Mouse (Mus musculus): ENCODE measurements around the gene Stard5.

The Stard5 gene

DNA sequence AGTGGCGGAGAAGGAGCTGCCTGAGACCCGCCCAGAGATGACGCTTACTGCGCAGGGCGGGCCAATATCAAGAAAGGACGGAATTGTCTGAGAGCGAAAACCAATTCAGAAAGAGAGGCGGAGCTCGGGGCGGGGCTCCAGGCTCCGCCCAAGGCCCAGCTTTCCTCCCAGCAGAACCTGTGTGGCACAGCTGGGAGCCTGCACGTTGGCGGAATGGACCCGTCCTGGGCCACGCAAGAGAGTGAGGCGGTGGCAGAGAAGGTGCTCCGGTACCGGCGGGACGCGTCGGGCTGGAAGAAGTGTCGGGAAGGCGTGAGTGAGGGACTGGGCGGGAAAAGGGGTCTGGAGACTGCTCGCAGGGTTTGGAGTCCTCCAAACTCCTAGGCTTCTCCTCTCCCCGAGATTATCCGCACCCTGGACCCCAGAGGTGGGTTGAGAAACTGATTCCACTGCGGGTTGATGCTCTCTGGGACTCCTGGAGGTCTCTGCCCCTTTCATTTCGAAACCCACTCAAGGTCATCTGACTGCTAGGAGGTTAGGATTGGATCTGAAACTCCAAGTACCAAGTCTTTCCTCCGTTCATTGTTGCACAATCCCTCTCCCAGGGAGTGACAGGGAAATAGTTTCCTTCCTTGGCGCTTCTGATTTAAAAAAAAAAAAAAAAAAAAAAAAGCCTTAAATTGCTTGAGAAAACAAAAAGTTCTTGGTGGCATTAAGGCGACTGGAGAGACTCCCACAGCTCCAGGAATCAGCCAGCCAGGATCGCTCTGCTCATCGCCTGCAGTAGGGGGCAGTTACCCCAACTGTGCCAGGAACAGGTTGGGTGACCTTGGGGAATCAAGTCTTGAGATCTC is at the start of gene Stard5:
Gene Stard5, plus strand, starts transcription at position 132 of the 854 bp plus-strand sequence.
- DNase-seq (ENCODE audit: low spot score in 2 of 2) = peak; percentile 90 to 94

DNA sequence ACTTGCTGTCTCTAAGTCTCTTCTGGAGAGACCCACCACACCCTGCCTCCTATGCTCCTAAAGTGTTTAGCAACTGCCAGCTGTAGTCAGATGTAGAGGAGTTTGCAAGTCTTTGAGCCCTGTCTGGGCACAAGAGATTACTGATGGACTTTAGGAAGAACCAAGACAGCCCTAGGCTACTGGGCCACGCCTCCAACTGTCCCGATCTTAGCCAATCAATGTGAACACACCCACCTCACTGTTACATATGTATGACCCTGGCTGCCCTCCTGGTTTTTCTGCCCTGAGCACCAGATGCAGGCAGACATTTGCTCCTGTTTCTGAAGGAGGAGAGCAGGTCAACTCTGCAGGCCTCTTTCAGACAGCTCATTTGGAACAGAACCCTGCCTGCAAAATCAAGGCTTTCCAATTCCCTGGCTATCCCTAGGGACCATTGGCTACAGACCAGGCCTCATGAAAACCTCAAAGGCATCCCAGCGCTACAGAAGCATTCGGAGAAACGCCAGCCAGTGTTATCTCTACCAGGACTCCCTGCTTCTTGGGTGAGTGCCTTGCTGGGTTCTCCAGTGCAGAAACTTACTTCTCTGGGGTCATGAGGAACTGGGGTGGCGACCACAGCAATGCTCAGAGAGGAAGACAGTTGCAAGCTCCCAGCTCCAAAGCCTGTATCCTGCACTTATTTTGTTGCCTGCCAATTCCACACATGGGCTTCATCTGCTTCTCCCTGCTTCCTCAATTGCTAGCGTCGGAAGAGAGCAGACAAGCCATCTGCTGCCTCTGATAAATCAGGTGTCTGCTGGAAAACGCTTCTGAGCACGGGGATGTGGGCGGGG is 46.9 kb upstream of the Stard5 start, which contains the start of gene Tmc3:
Gene Tmc3, plus strand, starts transcription at position 289 of the 833 bp plus-strand sequence.
- peak in 1 of 2 experiments; percentile 18 for DNase-seq (ENCODE audit: low spot score in 2 of 2)

DNA sequence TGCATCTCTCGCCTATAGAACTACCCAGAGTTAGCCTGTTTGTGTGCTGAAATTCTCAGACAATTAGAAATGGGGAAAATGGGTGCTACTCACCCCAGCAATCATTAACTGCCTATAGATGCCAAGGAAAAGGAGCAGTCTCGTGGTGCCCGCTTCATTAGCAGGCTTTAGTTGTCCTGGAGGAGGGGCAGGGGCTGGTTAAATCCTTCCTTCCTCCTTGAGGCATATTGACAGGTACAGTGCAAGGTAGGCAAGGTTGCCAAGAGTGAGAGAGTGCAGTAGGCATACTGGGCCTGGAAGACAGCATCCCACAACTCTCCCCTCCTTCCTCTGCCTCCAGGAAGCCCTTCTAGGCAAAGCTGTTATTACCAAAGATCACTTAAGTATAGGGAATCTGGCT is 37.7 kb upstream of the Stard5 start:
- no peak for DNase-seq (ENCODE audit: low spot score in 2 of 2)

DNA sequence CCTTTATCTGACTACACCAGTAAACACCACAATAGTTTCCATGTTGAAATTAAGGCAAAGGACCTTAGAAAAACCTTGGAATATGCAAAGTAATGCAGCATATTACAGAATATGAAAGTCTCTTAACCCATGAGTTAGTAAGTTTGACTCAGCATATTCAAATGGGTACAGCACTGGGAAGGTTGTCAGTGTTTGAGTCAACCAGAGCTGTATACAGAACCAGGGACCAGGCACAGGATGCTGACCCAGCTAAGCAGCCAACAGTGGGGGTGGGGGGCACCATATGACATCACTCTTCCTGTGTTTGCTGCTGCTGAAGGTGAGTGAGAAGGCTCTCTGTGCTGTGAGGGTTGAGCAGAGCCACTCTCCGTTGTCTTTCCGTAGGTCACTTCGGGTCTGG is 34.7 kb upstream of the Stard5 start:
- no peak for DNase-seq (ENCODE audit: low spot score in 2 of 2)

DNA sequence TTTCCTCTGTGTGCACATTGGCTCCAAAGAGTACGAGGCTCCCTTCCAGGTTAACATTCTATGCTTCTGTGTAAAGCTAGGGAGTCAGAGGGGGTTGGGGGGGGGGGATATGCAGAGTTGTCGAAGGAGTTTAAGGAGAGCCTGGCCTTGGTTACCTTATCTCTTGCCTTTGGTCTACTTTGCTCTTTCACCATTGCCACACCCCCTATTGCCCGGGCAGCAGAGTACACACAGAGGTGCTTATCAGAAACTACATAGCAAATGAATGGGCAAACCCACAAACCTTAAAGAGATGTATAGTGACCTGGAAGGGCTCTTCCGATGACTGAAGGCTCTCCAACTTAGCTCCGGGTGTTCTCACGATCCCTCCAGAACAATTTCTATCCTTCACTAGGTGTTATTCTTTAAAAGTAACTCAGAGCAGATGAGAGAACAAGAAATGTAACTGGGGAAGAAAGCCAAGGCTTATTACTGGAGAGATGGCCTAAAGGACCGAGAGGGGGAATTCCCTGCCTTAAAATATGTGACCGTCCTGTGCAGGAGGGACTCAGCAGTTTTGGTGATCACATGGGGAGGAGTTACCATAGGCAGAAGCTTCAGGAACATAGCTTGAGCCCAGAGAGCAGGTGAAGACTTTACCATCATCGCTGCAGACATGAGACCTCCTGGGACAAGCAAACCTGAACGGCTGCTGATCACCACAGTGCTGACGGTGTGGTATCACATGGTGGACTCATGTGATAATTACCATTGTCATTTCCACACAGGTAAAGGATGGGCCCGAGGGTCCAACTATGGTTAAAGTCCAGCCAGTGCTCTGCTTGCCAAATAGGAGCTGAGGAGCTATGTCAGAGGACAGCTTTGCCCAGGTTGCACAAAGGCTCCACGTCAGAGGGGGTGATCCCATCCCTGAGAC is 32.5 kb upstream of the Stard5 start:
- DNase-seq (ENCODE audit: low spot score in 2 of 2) = peak in 1 of 2 experiments; percentile 45

DNA sequence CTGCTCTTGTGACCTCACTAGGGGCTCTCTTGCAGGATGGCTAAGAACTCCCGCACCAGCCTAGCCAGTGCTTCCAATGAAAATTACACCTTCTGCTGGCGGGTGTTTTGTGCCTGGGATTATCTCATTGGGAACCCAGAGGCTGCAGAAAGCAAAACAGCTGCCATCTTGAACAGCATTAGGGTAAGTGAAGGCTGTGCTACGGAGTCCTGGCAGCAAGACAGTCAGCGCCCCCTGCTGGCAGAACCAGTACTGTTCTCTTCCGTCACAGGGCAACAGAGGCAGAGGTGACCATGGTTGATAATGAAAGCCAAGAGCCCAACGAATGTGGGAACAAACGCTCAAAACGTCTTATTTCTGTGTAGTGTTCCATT is 31.9 kb upstream of the Stard5 start:
- peak in 1 of 2 experiments; percentile 15 for DNase-seq (ENCODE audit: low spot score in 2 of 2)

DNA sequence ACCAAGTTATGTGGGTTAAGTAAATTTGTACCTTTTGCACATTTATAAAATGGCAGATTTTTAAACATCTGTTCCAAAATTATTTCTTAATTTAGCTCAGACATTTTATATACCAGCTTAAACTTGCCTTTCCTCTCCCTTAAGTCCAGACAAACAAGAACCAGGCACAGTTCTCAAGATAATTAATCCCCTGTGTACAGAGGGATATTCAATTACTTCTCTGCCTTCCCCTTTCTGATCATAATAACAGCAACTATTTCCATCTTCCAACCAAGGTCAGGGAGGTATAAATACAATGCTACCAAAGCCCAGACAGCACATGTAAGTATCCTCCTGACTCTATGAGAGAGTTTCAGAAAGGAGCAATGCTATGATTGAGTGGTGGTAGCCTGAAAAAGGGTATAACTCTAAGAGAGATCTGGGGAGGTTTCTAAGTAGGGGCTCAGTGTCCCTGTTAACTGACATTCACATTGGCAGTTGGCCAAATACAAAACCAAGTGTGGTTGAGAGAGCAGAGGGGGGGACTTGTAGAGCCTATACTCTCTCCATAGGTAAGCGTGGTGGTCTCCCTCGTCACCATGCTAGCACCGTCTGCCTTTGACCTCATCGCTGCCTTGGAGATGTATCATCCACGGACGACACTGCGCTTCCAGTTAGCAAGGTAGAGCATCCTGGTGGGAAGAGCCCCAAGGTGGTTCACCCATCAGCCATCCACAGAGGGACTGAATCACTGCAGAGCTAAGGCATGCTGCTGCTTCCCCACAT is 27.4 kb upstream of the Stard5 start:
- no peak for DNase-seq (ENCODE audit: low spot score in 2 of 2)

DNA sequence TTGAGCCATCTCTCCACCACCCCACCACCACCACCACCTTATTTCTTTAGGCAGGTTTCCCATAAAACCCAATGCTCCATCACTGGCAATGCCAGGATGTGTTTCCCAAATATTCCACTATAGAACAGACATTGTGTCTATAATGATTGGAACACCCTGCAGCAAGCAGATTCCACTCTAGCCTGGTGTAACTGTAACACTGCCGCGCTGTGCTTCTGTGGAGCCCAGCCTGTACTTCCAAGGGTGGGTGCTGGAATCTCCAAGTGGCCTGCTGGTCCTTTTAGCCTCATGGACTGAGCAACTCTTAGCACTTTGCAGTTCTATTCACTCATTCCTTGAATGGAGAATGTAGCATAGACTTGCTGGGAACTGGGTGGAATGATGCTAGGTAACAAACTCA is 25.0 kb upstream of the Stard5 start:
- no peak for DNase-seq (ENCODE audit: low spot score in 2 of 2)

DNA sequence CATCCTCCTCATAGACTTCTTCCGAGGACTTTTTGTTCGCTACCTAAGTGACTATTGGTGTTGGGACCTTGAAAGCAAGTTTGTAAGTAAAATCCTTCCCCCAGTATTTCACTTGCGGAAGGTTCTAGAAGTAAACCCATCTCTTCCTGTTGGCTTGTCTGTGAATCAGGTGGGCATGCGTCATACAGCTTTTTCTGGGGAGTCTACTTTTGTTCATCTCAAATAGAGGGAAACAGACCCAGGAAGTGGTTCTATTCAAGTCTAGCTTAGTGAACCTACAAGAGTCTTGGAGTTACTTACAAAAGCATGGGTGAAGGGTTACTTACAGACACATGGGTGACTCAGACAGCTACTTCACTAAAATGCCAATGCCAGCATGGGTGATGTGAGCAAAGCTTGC is 21.9 kb upstream of the Stard5 start:
- no peak for DNase-seq (ENCODE audit: low spot score in 2 of 2)

DNA sequence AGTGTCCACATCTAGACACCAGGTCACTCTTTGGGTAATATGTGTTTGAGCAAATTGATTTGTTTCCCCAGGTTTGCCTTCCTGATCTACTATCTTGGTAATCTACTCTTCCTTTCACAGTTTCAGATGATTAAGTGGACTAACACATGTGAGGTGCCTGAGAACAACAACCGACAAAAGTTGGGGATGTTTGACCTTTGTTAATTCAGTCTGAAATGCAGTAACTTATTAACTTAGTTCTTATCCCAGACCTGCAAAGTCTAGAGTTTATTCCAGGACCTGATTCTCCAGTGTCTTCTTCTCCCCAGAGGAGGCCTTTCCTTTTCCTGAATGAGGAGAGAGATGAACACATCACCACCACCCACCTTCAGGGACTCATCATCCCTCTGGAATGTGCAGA is 19.9 kb upstream of the Stard5 start:
- no peak for DNase-seq (ENCODE audit: low spot score in 2 of 2)

DNA sequence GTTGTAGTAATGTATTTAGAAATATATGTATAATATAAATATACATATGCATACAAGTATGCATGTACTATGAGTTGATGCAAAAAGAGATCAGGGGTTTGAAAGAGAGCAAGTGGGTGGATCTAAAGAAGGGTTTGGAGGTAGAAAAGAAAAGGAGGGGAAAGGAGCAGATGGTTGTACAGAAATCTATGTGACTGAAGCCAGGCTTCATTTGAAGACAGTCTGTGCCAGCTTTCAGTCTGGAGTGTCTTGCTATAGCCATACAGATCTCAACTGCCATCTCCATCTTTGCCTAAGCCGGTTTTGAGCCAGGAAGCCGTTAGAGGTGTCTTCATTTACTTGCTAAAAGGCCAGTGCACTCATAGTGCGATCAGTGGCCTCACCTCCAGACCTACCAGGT is 16.5 kb upstream of the Stard5 start:
- DNase-seq (ENCODE audit: low spot score in 2 of 2) = no peak

DNA sequence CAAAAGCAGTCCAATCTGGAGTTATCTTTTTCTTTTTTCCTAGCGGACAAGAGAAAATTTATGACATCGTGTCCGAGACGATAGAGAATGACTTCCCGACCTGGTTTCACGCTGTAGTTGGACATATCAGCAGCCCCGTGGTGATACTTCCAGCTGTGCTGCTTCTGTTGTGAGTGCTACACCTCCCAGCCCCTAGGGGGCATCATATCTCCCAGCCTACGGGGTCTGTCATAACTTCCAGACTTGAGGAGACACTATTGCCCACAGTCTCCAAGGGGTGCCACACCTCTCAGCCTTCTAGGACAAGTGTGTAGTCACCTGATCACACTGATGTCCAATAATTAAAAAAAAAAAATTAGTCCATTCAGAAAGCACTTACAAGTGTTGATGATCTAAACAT is 15.9 kb upstream of the Stard5 start:
- no peak for DNase-seq (ENCODE audit: low spot score in 2 of 2)

DNA sequence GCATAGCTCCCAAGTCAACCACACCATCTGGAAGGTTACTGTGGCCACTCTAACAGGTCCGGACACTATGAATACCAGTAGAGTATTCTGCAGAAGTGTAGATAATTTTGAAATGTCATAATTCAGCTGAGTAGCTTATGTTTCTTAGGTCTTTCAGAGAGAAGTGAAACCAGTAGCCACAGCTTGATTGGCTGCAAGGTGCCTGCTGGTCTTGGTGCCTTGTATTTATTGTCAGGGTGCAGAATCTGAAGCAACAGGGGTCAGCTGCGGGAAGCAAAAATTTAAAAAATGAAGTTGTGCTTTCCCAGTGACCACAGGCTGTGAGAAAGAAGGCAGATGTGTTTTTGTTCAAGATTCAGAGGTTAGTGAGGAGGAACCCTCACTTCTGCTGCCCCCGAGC is 15.5 kb upstream of the Stard5 start:
- DNase-seq (ENCODE audit: low spot score in 2 of 2) = no peak

DNA sequence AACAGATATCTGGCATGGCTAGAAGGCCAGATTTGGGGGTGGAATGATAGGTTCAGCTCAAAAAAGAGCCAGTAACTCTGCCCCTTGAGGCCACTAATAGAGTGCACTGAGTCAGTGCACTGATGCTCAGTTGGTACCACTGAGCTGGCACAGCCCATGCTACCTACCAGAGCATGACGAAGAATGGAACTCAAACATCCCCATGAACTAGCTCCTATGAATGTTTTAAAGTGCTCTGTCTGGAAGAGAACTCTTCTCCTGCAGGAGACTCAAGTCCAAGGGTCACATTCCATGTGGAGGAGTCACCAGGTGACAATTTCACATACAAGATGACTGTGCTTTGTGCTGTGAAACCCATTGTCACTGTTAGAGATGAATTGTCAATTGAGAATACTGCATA is 13.1 kb upstream of the Stard5 start:
- DNase-seq (ENCODE audit: low spot score in 2 of 2) = no peak

DNA sequence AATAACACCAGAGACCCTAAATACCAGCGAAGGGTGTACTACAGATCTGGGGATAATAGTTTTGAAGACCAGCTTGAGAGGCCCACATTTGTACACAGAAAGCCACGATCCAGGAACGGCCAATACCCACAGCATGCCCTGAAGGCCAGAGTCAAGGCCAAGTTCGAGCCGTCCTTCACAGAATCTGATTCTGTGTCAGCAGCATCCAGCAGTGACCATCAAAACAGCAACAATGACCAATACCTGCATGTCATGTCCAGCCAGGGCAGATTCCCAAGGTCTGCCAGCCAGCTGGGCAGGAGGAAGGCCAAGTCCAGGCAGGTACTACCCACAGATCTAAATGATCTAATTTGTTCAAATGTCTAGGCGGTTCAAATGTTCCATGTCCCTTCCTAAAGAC is 9.2 kb upstream of the Stard5 start:
- peak in 1 of 2 experiments; percentile 40 for DNase-seq (ENCODE audit: low spot score in 2 of 2)

DNA sequence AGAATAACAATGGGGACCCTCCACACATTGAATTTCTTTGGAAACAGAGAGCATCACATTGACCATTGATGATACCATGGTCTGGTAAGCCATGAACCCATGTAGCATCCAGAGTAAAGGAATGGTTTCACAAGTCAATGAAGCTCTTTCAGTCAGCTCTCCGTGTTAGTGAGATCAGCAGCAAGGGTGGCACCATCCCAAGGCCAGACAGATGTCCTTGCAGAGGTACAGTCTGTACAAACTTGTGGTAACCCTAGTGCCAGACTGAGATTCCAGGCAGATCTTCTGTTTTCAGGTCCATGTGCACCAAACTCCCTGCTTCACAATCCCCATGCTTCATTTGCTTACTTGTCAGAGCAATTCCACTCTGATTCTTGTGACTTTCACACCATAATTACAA is 7.7 kb upstream of the Stard5 start:
- no peak for DNase-seq (ENCODE audit: low spot score in 2 of 2)

DNA sequence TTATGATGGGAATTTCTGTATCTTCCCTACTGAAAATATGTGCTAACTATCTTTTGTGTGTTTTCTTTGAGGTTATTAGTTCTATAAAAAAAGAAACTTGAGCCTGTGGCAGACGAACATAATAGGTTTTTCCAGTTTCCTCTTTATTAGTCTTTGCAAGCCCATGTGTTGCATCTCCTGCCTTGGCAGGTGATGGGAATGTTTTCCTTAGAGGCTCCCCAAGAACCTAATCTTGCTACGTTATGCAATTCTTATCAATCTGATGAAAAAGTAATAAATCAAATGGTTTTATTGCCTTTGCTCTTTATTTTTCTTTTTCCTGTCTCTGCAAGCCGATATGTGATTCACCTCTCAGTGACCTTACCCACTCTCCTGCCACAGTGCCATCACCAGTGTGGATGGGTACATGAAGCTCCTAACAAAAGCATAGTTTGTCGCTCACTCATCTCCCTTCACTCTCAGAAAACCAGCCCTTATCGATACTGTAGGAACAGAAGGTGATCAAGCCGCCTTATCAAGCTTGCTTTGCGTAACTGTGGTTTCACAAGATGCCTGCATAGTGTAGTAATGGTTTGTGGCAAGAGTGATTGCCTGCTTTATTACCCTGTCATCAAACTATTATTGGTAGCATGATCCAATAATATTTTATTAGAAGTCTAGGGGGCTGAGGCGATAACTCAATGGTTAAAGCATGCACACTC is 5.1 kb upstream of the Stard5 start:
- peak in 1 of 2 experiments; percentile 45 for DNase-seq (ENCODE audit: low spot score in 2 of 2)

DNA sequence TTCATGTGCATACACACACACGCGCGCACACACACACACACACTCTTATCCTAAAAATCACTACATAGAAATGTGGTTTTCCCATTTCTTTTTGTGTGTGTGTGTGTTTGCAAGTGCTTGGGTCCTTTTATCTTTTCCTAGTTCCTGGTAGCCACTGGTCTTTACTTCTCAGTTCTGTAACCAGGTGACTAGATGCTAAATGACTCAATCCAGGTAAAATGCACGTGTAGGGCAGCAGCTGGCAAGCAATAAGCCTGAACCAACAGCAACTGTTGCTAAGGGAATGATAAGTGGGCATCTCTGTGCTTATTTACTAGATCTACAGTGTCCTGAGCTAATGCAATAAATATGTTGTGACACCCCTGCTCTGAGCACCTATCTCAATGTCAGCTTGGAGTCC is 4.4 kb upstream of the Stard5 start:
- DNase-seq (ENCODE audit: low spot score in 2 of 2) = no peak

DNA sequence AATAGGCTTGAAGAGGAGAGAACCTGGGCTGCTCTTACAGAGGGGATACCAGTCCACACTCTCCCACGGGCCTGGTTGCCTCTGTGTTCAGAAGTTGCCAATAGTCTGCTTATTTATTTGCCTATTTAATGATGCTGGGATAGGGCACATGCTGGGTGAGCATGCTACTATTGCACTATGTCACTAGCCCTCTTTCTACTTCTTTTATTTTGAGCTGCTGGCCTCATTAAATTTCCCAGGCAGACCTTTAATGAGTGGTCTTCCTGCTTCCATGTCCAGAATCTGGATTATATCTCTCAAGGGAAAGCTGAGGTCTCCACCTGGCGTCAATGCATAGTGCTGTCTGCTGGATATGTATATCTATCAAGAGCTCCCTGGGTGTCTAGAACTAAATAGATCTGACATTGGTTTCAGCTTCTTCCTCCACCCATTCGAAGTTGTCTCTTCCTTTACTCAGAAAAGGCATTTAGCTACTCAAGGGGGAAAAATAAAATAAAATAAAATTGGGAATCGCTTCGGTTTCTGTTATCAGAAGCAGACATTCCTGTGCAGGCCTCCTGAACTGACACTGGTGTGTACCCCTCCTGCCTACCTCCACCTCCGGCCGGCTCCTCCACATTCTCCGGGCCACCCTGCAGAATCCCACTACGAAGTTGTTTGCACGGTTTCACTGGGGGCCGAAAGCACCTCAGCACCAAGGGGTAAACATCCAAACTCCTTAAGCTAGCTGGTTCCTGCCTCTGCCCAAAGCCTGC is 509 bp upstream of the Stard5 start:
- DNase-seq (ENCODE audit: low spot score in 2 of 2) = no peak

DNA sequence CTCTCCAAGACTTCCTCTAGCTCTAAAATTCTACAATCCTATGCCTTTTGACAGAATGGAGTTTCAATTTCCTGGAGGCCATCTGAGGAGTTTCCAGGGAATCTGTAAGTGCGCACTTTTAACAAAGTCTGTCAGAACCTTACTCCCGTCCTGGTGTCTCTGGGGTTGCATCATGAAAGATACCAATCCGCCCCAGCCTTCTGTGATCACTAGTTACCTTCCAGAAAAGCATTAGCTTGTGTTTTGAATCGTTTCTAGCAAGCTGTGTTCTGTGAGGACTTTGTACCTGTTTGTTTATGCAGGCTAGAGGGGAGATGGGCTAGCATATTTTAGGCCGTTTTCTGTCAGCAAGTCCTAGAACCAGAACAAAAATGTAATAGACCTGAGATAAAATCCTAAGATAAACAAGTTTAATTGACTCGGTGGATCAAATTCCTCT is 942 bp downstream of the Stard5 start:
- DNase-seq (ENCODE audit: low spot score in 2 of 2) = no peak

Data from urinary bladder, adult 18-20 months (tissue).